Mouse (Mus musculus) intestine, postnatal 0 days (tissue): ENCODE measurements around the gene Synm. TPM values are rescaled to one million over a fixed set of nuclear protein-coding genes. Genes with fewer than 3 reads are reported as not detected.

ENCODE experiments used
- ATAC-seq: fragments of 200-750 bp; cut with Nextera tagmentation; 2 replicates; pipeline ENCODE4 v1.8.0; 2017; ENCODE audit warnings: mild to moderate bottlenecking, moderate TSS enrichment, moderate library complexity
- H3K27ac ChIP-seq: fragments of 300-500 bp; sonication (generic); 2 replicates; pipeline ENCODE4 v1.5.1; 2014; ENCODE audit warnings: mild to moderate bottlenecking, low read depth, low read length, moderate library complexity
- H3K27me3 ChIP-seq: fragments of 300-500 bp; sonication (generic); replicated peaks from 2 replicates; pipeline ENCODE4 v1.6.1; 2014; ENCODE audit warnings: low read length, mixed read lengths; ENCODE audit not compliant: control insufficient read depth, insufficient read depth
- H3K36me3 ChIP-seq: fragments of 300-500 bp; sonication (generic); 2 replicates; pipeline ENCODE4 v1.6.1; 2014; ENCODE audit warnings: mild to moderate bottlenecking, moderate library complexity; ENCODE audit not compliant: control insufficient read depth, insufficient read depth
- H3K4me1 ChIP-seq: fragments of 300-500 bp; sonication (generic); replicated peaks from 2 replicates; pipeline ENCODE4 v1.6.1; 2014; ENCODE audit warnings: antibody characterized with exemption, low read length, mixed read lengths; ENCODE audit not compliant: control insufficient read depth, insufficient read depth
- H3K4me2 ChIP-seq: fragments of 300-500 bp; sonication (generic); replicated peaks from 2 replicates; pipeline ENCODE4 v1.6.1; 2014; ENCODE audit warnings: low read depth, mild to moderate bottlenecking, moderate library complexity
- H3K4me3 ChIP-seq: fragments of 300-500 bp; sonication (generic); 2 replicates; pipeline ENCODE4 v1.5.1; 2014; ENCODE audit warnings: low read depth, low read length
- H3K9ac ChIP-seq: fragments of 300-500 bp; sonication (generic); 2 replicates; pipeline ENCODE4 v1.6.1; 2014; ENCODE audit warnings: mild to moderate bottlenecking, low read depth, low read length
- H3K9me3 ChIP-seq: fragments of 300-500 bp; sonication (generic); 2 replicates; pipeline ENCODE4 v1.6.1; 2016; ENCODE audit warnings: mixed run types; ENCODE audit not compliant: control insufficient read depth
- CTCF ChIP-seq: sonication (generic); IDR thresholded peaks from 2 replicates; pipeline ENCODE4 v1.5.1; 2016; ENCODE audit warnings: low read depth, mild to moderate bottlenecking, control low read depth, antibody characterized with exemption, moderate library complexity
- WGBS: fragments of 180-500 bp; shearing (Covaris S2); extraction: QIAGEN DNeasy Blood & Tissue Kit; methylation state at CpG from one replicate; pipeline ENCODE4 v1.1.7; 2014; 5-methylcytosine and 5-hydroxymethylcytosine counted together
- polyA plus RNA-seq: library from polyadenylated mRNA; unstranded; fragments of >200 nt; fragmentation: Nextera tagmentation; extraction: Ambion mirVana; gene quantifications from 2 replicates; pipeline ENCODE4 v1.2.1, GENCODE M21; 2015

Gene Synm
- 12.6 and 14.8 TPM in 2 replicates for polyA plus RNA-seq

DNA sequence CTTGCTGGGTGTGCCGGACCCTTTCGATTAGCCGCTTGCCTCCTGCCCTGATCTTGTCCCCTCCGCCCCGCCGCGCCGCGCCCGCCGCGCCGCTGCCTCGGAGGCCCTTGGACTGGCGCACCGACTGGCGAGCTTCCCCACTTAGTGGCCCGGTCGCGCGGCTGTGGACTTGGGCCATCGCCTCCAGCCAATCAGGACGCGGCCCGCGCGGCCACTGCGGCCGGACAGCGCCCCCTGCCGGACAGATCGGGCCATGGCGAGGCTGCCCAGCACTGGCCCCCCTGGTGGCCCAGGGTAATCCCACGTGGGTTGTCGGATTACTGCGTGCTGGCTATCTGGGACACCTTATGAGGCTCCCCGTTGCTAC is at the start of gene Synm:
TSS of gene Synm (minus strand) at position 114 of the 367 bp plus-strand sequence.
- peaks cover 11% of the 10 kb centered on the region for H3K27me3 ChIP-seq
- H3K36me3 ChIP-seq: no peaks in the 10 kb centered on the region
- peak; percentile 100 for TF ChIP-seq CTCF
- peak within 1 kb of the TSS; percentile 37 for H3K9ac ChIP-seq
- H3K4me1 ChIP-seq: peaks cover 3% of the 10 kb centered on the region
- under 1% methylated on average over 35 of the region's 37 CpGs for WGBS
- H3K27ac ChIP-seq: peak within 1 kb of the TSS; percentile 35
- peak within 1 kb of the TSS; percentile 95 for H3K4me2 ChIP-seq
- no peaks in the 10 kb centered on the region for H3K9me3 ChIP-seq
- ATAC-seq: peak; percentile 95
- peak within 1 kb of the TSS; percentile 55 for H3K4me3 ChIP-seq

DNA sequence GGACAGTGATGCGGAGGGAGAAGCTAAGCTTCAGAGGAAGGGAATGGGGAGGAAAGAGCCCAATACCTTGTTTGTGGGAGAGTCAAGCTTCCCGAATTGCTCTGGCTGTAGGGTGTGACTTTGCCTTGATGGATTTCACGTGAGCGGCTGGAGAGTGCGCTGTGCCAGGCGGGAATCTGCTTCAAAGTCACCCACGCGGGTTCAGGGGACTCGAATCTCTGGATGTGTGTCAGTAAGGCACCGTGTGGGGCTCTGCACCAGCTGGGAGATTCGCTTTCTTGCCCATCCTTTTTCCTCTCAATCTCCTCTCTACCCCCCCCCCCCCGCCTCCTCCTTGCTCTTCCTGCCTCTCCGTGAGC is 44.3 kb upstream of the Synm start:
- no peak overlapping the region for H3K27ac ChIP-seq
- H3K9ac ChIP-seq: no peak overlapping the region

DNA sequence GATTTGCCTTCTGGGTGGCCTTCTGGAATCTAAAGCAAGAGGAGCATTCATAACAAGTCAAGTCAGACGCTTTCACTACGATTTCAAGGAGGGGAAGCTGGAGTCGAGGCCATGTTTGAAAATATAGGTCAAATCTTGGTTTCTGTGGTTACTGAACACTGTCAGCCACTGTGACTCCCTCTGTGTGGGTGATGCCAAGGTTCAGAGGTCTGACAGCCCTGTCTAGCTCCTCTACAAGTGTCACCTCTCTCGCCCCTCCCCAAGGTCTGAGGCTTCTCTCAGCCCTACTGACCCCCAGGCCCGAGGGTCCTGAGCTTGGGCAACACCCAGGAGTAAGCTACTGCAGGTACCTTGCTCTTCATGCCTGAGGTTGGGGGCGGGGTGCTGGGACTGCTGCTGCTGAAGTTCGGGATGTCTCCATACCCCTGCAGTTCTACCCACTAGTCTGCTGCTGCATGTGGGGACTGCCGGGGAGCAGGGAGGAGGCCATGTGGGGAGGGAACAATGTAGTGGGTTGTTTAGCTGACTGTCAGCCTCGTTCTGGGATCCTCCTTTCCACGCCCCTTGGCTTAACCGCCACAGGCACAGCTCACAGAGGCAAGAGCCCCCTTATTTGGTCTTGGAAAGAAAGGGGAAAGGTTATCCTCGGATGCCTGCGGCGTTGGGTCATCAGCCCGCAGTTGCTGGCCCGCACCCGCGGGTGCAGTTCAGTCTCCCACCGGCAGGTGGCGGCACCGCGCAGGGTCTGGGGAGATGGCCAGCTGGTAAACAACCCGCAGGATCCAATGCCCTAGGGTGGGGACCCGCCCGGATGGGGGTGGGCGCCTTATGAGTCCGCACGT is 43.7 kb upstream of the Synm start:
- H3K4me2 ChIP-seq: peak overlapping the region; percentile 60
- no peaks in the 10 kb centered on the region for H3K9me3 ChIP-seq
- H3K4me1 ChIP-seq: no peaks in the 10 kb centered on the region
- H3K36me3 ChIP-seq: no peaks in the 10 kb centered on the region
- no peaks in the 10 kb centered on the region for H3K27me3 ChIP-seq
- no peak overlapping the region for H3K27ac ChIP-seq
- peak; percentile 76 for ATAC-seq
- peak; percentile 98 for TF ChIP-seq CTCF
- WGBS: 15% methylated on average over 28 of the region's 28 CpGs
- H3K4me3 ChIP-seq: peak overlapping the region; percentile 32
- no peak overlapping the region for H3K9ac ChIP-seq

More for the DNA sequence above, 44.3 kb upstream of the Synm start:
- Histone ChIP-seq H3K4me2 (peak overlapping the region; percentile 60), H3K4me3 (peak overlapping the region; percentile 32), H3K27me3 (no peaks in the 10 kb centered on the region), H3K4me1 (no peaks in the 10 kb centered on the region), H3K9me3 (no peaks in the 10 kb centered on the region), H3K36me3 (no peaks in the 10 kb centered on the region)
- TF ChIP-seq CTCF: no peak
- ATAC-seq: peak; percentile 25; the same call in 1 of the 2 replicates
- 17% methylated on average over 13 of the region's 13 CpGs for WGBS

DNA sequence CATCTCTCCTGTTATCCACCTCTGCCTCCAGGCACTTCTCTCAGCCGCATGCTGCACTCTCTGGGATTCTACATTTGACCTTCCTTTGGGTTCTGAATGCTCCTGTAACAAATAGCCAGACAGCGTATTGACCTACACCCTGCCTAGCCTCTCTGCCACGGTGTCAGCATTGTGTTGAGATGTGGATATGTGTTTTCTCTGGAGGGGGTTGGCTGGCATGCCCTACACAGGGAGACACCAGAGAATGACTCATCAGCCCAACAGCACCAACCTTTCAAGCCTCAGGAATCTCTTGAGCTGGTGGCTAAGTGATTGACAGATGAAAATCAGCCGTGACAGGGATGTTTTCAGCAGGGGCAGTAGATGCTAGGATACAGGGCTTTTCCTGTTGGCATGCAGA is 41.5 kb upstream of the Synm start:
- no peak for TF ChIP-seq CTCF
- H3K4me1 ChIP-seq: 0 out of 2 replicates have a peak, but pooled peaks cover 3% of the 10 kb centered on the region
- H3K27ac ChIP-seq: no peak overlapping the region
- H3K27me3 ChIP-seq: no peaks in the 10 kb centered on the region
- H3K4me2 ChIP-seq: no peak overlapping the region
- no peak overlapping the region for H3K4me3 ChIP-seq
- H3K9ac ChIP-seq: no peak overlapping the region
- H3K9me3 ChIP-seq: no peaks in the 10 kb centered on the region
- no peaks in the 10 kb centered on the region for H3K36me3 ChIP-seq
- ATAC-seq: no peak
- 74% methylated on average over 4 of the region's 4 CpGs for WGBS

DNA sequence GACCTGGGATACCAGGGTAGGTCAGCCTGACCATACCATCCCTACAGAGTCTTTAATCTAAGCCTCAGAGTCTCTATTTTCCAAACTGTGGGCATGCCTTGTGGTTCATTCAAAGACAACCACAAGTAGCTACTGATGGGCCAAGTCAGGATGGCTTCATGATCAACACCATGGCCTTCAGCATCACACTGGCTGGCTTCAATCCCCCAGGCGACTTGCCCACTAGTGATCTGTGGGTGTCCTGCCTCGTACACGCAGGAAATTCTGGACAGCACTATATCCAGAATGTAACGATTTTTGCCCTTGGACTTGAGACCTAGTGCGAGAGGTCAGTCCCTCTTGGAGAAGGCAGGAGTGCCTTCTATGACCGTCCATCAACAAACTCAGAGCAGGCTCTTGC is 41.0 kb upstream of the Synm start:
- no peak for ATAC-seq
- Histone ChIP-seq H3K36me3 (no peaks in the 10 kb centered on the region), H3K4me3 (no peak overlapping the region), H3K27me3 (no peaks in the 10 kb centered on the region), H3K9me3 (no peaks in the 10 kb centered on the region), H3K4me1 (0 out of 2 replicates have a peak, but pooled peaks cover 3% of the 10 kb centered on the region), H3K27ac (no peak overlapping the region), H3K9ac (no peak overlapping the region), H3K4me2 (no peak overlapping the region)
- 86% methylated on average over 6 of the region's 6 CpGs for WGBS
- no peak for TF ChIP-seq CTCF

DNA sequence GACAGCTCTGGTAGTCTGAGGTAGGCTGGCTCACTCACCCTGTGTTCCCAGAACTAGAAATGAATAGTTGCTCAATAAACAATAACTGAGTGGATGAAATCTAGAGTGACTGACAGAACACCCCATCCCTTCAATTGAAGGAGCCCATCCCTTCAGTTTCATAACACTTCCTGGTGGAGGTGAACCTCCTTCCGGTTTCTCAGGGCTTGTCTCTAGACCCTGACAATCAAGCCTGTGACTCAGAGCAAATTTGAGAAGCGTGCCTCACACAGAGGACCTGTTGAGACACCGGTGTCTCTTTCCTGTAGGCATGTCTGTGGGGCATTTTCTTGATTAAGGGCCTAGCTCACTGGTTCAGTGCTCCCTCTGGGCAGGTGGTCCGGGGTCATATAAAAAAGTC is 38.9 kb upstream of the Synm start:
- no peak for ATAC-seq
- WGBS: 86% methylated on average over 4 of the region's 4 CpGs

More for the DNA sequence above, 38.9 kb upstream of the Synm start:
- Histone ChIP-seq H3K9ac (no peak overlapping the region), H3K27me3 (no peaks in the 10 kb centered on the region), H3K4me2 (no peak overlapping the region), H3K27ac (no peak overlapping the region), H3K9me3 (no peaks in the 10 kb centered on the region), H3K4me3 (no peak overlapping the region), H3K36me3 (no peaks in the 10 kb centered on the region), H3K4me1 (0 out of 2 replicates have a peak, but pooled peaks cover 3% of the 10 kb centered on the region)
- no peak for TF ChIP-seq CTCF
